Mouse (Mus musculus): ENCODE data around the gene Gm10717. TPM values are rescaled to one million over a fixed set of nuclear protein-coding genes. Genes with fewer than 3 reads are reported as not detected.
"Not testable (repeated sequence)": the region's sequence is repeated elsewhere in the genome, so short reads cannot be mapped to it uniquely, and the experiment has no call there.

Gene Gm10717
- total RNA-seq, 2 experiments from 2014 or later, result not detected

GRCm38 (mm10) chr9:3023312-3023984 lies 1.8 kb upstream of the Gm10717 start, which contains the start of gene Gm10718:
TSS of gene Gm10718 (plus strand) at chr9:3023547.
- intact Hi-C loops (cut with DNase I); DNase-seq (ENCODE audit: low spot score in 2 of 2): not testable (repeated sequence)

- intact Hi-C loops (cut with DNase I), result not testable (repeated sequence)
- DNase-seq (ENCODE audit: low spot score in 2 of 2), result peak; percentile 31 to 75
These were observed 1.1 kb upstream of the Gm10717 start for GRCm38 (mm10) chr9:3023985-3024648.

- DNase-seq (ENCODE audit: low spot score in 2 of 2), result peak; percentile 18 to 71
- intact Hi-C loops (cut with DNase I), result not testable (repeated sequence)
These were observed 436 bp downstream of the Gm10717 start for GRCm38 (mm10) chr9:3025653-3026052.

- DNase-seq (ENCODE audit: low spot score in 2 of 2); intact Hi-C loops (cut with DNase I): not testable (repeated sequence)
These were observed 919 bp downstream of the Gm10717 start for GRCm38 (mm10) chr9:3026136-3026535.

GRCm38 (mm10) chr9:3026741-3027140 lies 1.5 kb downstream of the Gm10717 start:
- intact Hi-C loops (cut with DNase I), result not testable (repeated sequence)

GRCm38 (mm10) chr9:3027200-3027599 lies 2.0 kb downstream of the Gm10717 start:
- DNase-seq (ENCODE audit: low spot score in 2 of 2); intact Hi-C loops (cut with DNase I): not testable (repeated sequence)

More at GRCm38 (mm10) chr9:3026741-3027140, 1.5 kb downstream of the Gm10717 start:
- not testable (repeated sequence) for DNase-seq (ENCODE audit: low spot score in 2 of 2)

- DNase-seq (ENCODE audit: low spot score in 2 of 2), result peak in 1 of 2 experiments; percentile 6
These were observed 4.2 kb downstream of the Gm10717 start for GRCm38 (mm10) chr9:3029276-3030000.

GRCm38 (mm10) chr9:3030677-3031318 lies 5.6 kb downstream of the Gm10717 start:
- intact Hi-C loops (cut with DNase I); DNase-seq (ENCODE audit: low spot score in 2 of 2): not testable (repeated sequence)

More at GRCm38 (mm10) chr9:3029276-3030000, 4.2 kb downstream of the Gm10717 start:
- intact Hi-C loops (cut with DNase I), result not testable (repeated sequence)

- intact Hi-C loops (cut with DNase I); DNase-seq (ENCODE audit: low spot score in 2 of 2): not testable (repeated sequence)
These were observed 9.1 kb downstream of the Gm10717 start, which contains the start of gene Gm17535 for GRCm38 (mm10) chr9:3034299-3034698. TSS of gene Gm17535 (plus strand) at chr9:3034599.

- intact Hi-C loops (cut with DNase I), result not testable (repeated sequence)
These were observed 11.4 kb downstream of the Gm10717 start, which contains the start of gene Gm10715 for GRCm38 (mm10) chr9:3036577-3036976. TSS of gene Gm10715 (plus strand) at chr9:3036877.

GRCm38 (mm10) chr9:3038161-3038560 lies 12.9 kb downstream of the Gm10717 start:
- DNase-seq (ENCODE audit: low spot score in 2 of 2); intact Hi-C loops (cut with DNase I): not testable (repeated sequence)

More at GRCm38 (mm10) chr9:3036577-3036976, 11.4 kb downstream of the Gm10717 start, which contains the start of gene Gm10715:
- DNase-seq (ENCODE audit: low spot score in 2 of 2), result not testable (repeated sequence)

Small RNAs within 50 kb of the gene (microRNA-seq; reads per million reads assigned to microRNA genes)
- gene Mir101c, result not detected

Other genes with a start within 250 kb of the Gm10717 start
- gene Gm10722, start 24.5 kb upstream of the Gm10717 start, total RNA-seq (2021), result not detected
- not detected for gene Gm11168, start 22.1 kb upstream of the Gm10717 start, total RNA-seq (2021)
- gene Gm10721, start 12.3 kb upstream of the Gm10717 start, total RNA-seq (2021), result not detected
- gene Gm10720, start 9.8 kb upstream of the Gm10717 start, total RNA-seq (2021), result not detected
- gene Gm10719, start 8.0 kb upstream of the Gm10717 start, total RNA-seq (2021), result under 1 TPM in 1 of 2 experiments, not detected in 1; 0.93 TPM
- 1 to 10 TPM in 1 of 2 experiments, under 1 TPM in 1; 0.84 to 1.1 TPM for gene Gm10718, start 1.9 kb upstream of the Gm10717 start, total RNA-seq (2021)
- not detected for gene Gm17535, start 9.2 kb downstream of the Gm10717 start, total RNA-seq (2021)
- gene Gm10715, start 11.5 kb downstream of the Gm10717 start, total RNA-seq (2021), result not detected

Measured in left cerebral cortex, postnatal 36 days (tissue).